Mouse (Mus musculus) embryo, embryonic 11 days (tissue): ENCODE data around the gene Nmu.

ENCODE experiments used
- DNase-seq: peaks from one replicate; pipeline ENCODE4 v3.0.0-alpha.2; 2015

Gene Nmu

DNA sequence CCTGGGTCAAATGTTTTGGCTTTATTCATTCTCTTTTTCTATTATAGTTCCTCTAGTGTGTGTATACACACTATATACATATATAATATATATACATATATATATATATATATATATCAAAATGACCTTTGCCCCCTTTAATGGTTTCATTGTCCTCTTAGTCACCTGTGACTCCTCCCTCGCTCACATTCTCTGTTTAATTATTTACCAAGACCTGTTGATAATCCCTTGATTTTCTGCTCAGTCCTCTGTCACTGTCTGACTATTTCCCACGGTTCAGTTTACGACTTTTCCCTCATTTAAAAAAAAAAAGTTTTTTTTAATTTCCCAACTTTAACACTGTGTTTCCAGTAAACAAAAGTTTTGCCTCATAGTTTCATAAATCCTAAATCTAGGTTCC lies 57.3 kb downstream of the Nmu start:
- no peak for DNase-seq

DNA sequence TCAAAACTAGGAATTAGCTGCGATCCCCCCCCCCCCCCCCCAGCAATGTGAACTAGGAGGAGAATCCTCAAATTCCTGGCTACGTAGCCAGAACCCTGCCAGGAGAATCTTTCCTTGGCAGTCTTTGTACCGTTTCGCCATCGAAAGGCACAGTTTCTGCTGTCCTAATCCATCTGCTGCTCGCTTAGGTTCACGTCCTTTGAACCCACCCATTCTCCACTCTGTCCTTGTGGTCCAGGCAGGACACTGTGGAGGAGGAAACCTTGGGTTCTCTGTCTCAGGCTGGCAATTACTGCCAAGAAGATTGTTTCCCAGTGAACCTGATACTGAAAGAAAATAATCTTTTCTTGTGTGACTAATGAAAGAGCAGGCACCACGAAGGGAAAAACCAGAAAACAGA lies 58.0 kb downstream of the Nmu start:
- peak; percentile 50 for DNase-seq

GRCm38 (mm10) chr5:76304452-76305341 lies 58.9 kb downstream of the Nmu start, which contains the start of gene Clock:
TSS of gene Clock (minus strand) at chr5:76304792.
- DNase-seq, result peak; percentile 94

- peak; percentile 87 for DNase-seq
Measured at GRCm38 (mm10) chr5:76303745-76304451, 59.7 kb downstream of the Nmu start.

- no peak for DNase-seq
Measured at GRCm38 (mm10) chr5:76303379-76303744, 60.2 kb downstream of the Nmu start.

DNA sequence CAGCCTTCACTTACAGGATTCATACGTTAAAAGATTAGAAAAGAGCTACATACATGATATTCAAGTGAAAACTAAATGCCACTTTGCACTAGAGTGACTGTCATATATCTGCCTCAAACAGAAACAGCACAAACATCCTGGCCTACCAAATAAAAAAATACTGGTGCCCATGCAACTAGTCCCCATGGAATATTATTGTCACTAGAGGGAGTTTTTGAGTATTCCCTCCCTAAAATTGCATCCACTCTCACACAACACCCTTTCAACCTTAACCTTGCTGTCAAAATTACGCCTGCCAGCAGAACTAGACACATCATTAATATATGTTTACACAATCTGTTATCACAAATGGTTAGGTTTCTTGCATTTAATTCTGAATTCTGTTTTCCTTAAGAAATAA lies 61.6 kb downstream of the Nmu start:
- no peak for DNase-seq

- no peak for DNase-seq
Measured at GRCm38 (mm10) chr5:76289234-76289691, 74.3 kb downstream of the Nmu start.

GRCm38 (mm10) chr5:76288256-76288655 lies 75.3 kb downstream of the Nmu start:
- DNase-seq, result no peak

DNA sequence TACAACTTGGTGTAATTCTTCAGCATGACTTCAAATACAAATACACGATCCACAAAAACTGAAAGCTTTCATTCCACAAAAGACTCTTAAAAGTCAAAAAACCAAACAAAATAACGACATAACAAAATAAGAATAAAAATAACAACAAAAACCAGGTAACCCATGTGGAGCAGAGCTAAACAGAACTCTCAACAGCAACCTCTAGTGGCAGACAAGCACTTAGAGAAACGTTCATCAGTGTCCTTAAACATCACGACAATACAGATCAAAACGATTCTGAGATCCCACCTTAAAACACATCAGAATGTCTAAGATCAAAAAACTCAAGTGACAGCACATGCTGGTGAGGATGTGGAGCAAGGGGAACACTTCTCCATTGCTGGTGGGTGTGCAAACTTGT lies 76.5 kb downstream of the Nmu start:
- no peak for DNase-seq

- DNase-seq, result no peak
Measured at GRCm38 (mm10) chr5:76285699-76286098, 77.9 kb downstream of the Nmu start.

GRCm38 (mm10) chr5:76283890-76284289 lies 79.7 kb downstream of the Nmu start:
- DNase-seq, result no peak
